Mouse (Mus musculus) urinary bladder, adult 18-20 months (tissue): ENCODE measurements around the gene Plau.

Experiments used
- DNase-seq, 2 experiments: peaks; one replicate each; pipeline ENCODE4 v3.0.0; 2022; ENCODE audit warnings: low spot score in 2 of 2, mixed read lengths in 2 of 2

Plau gene

DNA sequence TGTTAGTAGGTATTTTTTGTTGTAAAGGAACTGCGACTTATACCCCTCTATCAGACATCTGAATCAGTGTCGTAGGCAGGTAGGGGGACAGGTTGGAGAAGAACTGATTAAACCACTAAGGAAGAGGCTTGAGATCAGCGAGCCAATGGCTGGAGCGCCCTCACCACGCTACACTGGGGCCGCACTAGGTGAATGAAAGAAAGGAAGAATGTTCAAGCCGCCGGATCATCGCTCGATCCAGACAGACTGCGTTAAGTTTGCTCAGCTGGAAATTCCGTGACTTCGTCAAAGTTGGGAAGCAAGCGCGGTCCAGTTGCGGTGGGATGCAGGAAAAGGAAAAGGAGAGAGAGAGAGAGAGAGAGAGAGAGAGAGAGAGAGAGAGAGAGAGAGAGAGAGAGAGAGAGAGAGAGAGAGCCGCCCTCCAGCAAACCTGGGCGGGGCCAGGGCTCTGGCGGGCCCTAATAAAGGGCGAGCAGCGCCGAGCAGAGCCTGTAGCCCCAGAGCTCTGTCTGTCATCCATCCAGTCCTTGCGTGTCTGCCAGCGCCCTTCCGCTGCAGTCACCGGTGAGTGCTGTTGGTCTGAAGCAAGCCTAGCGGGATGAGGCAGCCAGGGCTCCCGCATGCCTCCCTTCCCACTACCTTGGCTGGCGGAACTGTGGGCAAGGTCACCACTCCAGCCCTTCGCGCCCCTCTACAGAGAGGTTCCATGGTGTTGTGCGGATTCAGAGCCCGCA lies at the start of gene Plau:
Plau (plus strand) TSS at position 490 of the 734 bp plus-strand sequence.
- peak; percentile 77 to 80 for DNase-seq

DNA sequence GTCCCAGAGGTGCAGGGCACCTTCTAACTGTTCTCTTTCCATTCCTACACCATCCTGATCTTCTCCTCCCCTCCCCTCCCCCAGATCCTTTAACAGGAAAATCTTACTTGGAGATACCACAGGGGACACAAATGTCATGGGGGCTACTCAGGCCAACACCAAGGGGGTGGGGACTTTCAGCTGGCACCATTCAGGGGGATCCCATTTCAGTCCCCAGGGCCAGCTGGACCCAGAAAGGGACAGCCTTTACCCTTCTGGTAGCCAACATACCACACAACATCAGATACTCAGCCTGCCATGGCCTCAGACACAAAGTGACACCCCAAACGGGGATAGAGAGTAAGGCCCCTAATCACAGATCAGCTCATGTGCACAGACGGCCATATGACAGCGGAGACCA lies 48.3 kb upstream of the Plau start:
- no peak for DNase-seq

DNA sequence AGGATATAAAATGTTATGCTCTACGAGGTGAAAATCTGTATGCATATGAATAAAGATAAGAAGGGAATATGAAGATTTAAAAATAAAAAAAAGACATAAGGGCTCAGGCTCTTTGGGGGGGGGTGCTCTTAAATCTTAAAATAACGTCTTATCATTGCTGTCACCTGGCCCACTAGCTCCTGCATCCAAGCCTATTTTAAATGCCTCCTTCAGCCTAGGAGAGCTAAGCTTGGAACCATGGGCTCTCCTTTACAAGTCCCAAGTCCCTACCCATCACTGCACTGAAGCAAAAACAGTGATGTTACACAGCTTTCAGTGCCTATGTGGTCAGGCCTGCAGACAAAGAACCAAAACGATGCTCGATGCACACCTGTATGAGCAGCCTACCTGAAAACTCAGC lies 46.9 kb upstream of the Plau start:
- DNase-seq, result no peak

DNA sequence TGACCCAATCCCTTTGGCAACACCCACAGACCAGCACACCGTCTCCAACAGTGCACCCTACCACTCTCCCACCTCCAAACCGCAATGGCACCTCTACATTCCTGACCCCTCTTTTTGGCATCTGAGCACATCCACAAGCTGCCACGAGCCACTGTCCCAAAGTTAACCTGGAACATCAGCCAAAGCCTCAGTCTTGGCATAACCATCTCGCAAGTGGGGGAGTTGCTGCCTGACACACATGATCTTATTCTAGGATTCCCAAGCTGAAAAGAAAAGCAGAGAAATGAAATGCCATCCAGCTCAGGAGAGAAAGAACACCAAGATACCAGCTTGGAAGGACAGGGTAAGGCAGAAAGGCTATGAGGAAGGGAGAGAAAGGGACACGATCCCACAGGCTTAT lies 46.0 kb upstream of the Plau start:
- DNase-seq, result no peak

DNA sequence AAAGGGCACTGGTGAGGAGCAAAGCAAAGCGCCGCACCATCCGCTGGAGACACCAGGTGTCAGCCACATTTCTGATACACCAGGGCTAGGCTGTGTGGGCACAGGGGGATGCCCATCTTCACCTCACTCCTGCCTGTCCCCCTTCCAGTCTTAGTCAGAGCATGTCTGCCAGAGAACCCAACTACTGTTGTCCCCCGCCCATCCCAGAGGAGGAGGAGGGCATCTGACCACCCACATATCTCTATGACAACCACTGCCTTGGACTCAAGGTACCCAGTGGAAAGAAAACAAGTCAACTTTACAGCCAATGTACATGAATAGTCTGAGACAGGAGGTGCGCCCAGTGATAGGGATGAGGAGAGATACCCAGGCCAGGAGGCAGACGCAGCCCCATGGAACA lies 45.5 kb upstream of the Plau start:
- DNase-seq, result no peak

DNA sequence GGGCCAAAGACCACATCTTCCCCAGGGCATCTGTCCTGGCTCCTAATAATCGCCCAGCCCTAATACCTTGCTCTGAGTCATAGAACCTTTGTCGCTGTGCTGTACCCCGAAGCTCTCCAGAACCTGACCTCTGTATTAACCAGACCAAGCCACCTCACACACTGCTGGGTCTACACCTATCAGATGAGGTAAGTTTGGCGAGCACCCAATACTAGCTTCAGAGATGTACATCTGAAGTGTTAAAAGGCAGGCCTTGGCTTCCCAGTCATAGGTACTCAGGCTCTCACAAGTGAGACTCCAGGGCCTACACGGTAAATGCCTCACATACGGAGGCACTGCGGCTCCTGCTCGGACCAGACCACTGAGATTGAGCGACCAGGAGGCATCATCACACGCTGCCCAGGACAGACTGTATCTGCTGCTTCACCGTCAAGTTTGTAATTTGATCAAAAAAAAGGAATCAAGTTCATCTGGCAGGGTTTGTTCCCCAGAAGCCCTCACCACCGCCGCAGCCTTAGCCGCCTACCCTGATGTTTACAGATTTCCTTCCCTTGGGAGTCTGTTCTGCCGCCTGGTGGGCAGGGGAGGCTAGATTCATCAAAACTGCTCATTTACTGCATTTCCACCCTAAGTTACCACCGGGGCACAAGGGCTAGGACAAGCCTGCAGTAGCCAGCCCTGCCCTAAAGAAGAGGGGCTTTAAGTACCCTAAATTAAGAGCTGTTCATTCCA lies 44.8 kb upstream of the Plau start:
- DNase-seq, result no peak

DNA sequence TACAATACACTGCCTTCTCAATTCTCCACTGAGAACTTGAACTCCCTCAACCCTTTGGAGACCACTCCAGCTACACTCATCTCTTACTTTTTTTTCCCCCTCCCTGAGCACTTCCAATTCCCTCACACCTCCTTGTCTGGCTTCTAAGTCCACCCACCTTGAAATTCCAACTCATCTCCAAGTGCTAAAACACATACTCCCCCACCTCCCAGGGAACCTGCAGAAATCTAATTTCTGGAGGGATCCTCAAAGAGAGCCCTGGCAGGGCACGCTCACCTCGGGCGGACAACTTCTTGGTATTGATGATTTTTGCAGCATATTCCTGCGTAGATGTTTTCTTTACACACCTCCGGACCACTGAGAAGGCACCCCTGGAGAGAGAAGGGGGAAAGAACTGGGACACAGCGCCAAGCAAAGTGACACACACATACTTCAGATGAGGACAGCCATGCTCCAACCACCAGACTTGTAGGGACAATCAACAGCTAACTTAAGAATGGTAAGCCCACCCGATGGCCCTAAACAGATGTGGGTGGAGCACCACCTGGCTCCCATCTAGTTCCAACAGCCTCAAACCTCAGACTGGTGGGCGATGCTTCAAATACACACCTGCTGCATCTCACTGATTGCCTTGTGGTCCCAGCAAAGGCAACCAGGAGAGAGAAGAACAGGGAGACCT lies 44.1 kb upstream of the Plau start:
- no peak for DNase-seq

DNA sequence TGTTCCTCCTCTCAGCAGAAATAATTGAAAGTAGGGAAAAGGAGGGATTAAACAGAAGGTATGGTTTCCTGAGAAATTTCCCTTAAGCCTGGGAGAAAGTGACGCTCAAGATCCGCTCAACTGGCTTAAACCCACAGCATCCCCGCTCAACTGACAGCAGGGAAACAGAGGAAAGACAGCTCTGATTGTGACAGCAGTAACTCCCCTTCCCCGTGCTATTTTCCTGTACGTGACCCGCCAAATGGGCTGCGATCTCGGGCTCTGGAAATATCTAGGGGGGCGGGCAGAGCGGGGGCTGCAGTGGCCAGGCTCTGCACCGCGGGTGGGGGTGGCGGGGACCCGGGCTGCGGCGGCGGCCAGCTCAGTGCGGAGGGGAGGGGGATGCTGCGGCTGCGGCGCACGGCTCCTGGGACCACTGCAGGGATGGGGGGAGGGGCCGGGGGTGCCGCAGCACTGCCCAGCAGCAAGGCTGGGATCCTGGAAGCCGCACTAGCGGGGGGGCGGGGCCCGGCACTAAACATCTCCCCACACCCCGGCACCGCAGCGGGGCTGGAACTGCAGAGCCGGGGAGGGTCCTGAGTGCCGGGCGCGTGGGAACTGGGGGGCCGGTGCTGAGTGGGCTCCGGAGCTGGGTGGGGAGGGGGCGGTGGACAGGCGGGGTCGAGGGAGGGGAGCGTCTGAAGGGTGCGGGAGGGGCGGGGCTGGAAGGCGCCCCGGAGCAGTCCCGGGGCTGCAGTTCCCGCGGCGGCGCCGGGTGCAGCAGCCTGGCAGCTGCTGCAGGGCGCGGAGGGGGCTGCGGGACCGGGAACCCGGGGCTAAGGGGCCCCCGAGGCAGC lies 43.3 kb upstream of the Plau start:
- no peak for DNase-seq

DNA sequence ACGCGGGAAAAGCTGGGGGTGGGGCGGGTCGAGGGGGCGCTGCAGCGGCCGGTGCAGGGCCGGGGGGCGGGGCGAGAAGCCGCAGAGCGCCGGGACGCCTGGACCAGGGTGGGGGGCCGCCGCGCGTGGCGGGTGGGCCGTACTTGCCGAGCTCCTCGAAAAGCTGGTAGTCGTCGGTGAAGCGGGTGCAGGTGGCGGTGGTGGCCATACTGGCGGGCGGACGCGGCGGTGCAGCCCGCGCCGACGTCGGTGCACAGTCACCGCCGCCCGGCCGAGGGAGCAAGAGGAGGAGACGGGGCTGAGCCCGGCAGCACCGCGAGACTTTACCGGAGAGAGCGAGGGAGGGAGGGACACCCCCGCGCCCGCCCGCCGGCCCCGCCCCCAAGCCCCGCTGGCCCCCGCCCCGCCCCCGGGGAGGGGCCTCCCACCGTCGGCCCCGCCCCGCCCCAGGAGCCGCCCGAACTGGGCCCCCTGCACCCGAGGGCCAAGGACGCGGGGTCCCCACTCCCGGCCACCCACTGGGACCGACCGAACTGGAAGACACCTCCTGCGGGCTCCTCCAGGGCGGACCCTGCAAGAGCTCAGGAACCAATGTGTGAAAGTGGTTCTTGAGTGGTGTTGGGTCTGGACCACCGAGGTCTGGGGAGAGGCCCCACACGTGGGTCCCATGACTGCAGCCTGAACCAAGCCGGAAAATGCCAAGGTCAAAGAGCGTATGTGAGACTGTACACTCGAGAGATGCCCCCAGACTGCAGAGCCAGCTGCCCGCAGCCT lies 42.5 kb upstream of the Plau start, which contains the start of gene Camk2g:
Camk2g (minus strand) TSS at position 331 of the 774 bp plus-strand sequence.
- DNase-seq, result peak; percentile 72 to 78

DNA sequence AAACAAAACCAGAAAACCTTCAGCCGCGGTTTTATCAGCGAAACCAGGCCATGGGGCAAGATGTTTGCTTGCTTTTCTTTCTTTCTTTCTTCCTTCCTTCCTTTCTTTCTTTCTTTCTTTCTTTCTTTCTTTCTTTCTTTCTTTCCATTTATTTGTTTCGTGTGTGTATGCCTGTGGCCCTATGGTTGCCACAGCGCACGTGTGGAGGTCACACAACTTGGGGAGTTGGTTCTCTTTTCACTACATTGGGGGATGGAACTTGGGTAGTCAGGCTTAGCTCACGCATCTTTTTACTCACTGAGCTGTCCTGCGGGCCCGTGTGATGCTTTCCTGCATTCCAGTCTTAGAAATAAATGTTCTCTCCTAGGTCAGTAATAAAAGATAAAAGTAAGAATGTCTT lies 41.9 kb upstream of the Plau start:
- DNase-seq, result no peak

DNA sequence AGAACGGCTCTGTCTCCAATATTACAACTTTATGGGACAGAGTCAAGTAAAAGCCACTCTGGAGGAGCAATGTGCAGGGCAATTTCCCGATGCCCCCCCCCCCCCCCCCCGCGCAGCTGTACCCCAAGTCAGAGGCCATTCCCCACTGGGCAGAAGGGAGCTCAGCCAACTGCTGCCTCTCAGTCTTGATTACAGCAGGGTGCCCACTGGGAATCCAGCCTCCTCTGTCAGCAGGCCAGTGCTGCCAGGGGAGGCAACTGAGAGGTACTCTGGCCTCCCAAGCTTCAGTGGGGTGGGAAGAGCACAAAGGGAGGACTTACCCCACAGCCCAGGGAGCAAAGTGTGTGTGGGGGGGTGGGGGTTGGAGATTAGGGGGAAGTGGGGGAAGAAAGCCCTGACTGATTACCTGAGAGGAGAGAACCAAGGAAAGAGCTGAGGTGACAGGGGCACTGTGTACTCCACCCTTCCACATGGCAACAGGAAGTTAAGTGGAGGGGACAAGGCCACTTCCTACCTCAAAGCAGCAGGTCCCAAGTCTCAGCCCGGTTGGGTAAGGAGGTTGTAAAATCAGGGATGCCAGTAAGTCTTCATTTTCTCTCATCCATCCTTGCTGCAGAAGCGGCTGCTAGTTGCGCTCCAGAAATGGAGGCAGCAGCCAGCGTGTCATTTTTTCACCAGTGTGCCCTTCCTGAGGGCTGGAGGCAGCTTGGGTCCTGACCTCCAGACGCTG lies 40.9 kb upstream of the Plau start:
- no peak for DNase-seq

DNA sequence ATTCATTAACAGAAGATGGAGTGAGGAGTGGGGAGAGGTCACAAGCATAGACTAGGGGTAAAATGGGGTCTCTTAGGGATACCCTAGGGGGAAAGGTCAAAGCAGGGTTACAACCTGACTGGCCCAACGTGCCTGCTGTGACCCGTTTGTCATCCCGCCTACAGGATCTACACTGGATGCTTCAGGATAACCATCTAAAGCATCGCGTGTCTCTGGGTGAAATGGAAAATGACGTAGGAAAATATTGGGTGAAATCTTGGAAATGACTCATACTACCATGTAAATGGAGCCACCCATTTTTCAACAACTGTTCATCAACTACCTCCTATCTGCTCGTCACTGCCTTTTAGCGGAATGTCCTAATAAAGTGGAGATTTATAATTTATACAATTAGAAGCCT lies 40.3 kb upstream of the Plau start:
- no peak for DNase-seq

DNA sequence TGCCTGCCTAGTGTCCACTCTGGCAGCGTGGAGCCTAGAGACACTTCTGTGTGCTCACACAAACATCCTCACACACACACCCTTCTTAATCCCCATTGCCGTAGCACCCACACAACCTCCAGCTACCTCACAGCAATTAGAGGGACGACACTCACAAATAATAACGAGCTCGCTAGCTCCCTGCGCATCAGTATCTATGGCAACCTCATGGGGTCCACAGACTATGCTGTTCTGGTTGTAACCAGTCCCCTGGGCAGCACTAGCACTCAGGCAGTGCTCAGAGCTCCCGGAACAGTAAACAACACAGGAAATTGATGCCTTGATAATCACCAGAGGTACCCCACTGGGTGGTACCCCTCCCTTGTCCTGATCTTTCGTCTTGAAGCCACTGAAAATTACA lies 39.8 kb upstream of the Plau start:
- DNase-seq, result no peak

DNA sequence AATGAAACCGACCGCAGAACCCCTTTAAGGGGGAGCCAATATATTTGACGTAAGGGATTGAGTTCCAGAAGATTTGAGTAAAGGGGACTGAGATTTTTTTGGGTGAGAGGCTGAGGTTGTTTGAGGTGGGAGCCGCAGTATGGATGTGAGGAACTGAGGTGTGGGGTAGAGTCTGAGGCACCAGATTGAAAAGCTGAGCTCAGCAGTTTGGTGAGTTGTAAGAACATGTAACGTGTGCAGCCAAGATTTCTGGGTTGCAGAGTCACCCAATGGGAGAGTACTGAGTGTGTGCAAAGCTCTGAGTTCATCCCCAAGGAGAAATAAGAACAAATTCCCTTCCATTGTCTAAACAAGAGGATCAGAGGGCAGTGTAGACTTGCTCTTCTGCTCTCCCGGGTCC lies 38.2 kb upstream of the Plau start:
- DNase-seq, result no peak

DNA sequence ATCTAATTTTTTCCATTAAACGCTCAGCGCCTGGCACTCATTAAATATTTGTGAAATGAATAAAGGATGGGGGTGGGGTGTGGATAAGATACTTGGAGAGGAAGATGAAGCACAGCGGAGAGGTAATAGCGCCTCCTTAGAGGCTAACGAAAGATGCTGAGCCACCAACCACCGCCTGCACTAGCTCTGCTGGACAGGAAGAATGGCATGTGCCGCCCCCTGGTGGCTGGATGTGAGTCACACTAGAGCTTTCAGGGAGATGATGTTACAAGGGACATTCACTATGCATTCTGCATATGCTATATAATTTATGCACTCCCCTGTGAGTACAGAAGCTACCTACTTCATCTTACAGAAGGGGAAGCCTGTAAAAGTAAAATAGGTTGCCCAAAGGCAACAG lies 37.7 kb upstream of the Plau start:
- DNase-seq, result peak; percentile 83 to 88

DNA sequence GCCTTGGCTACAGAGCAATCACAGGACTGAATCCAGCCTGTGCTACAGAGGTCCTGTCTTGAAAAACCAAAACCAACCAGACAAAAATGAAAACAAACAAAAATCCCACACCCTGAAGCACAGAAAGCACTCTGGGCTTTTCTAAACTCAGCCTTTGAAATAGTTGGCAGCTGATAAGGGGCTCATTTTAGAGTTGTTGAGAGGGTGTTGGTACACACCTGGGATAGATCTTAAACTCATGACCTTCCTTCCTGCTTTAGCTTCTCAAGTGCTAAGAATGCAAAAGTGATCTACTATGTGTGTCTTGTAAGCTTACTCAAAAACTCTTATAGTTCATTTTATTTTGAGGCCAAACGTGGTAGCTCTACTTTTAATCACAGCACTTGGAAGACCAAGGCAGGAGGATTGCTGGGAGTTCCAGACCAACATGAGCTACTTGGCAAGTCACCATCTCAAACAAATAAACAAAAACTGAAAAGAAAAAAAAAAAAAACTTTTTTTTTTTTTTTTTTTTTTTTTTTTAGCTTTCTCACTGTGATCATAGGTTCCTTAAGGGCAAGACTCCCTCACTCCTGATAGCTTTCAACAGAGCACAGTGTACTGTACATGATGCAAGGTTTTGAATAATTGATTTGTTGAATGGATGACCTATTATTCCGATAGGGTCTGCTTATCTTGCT lies 33.4 kb upstream of the Plau start:
- DNase-seq, result no peak

DNA sequence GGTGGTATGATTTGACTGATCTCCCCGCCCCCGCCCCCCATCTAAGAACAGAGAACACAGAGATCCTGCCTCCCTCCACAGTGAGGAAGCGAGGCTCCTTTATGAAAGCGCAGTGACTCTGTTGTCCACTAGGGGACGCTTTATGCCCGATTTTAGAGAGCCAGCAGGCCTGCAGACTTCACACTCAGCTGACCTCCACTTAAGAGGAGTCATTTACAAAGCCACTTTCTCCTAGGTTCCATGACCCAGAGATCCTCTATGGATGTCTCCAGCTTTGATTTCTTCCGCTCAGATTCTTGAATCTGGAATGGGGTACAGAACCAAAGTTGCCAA lies 32.9 kb upstream of the Plau start:
- peak; percentile 68 to 69 for DNase-seq

DNA sequence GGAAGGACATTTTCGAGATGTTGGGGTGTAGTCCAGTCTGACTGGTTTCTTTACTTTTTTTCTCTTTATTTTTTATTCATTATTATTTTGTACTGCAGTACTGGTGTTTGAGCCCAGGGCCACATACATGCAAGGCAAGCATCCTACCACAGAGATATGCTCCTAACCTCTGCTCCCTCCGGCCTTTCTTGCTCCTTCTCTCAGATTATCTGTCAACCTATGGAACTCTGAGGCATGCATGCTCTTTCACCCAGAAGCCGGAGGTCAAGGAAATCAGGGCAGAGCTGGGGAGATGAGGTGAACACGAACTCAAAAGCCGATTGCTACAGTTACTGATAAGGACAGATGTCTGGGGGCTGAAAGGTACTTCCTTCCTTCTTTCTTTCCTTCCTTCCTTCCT lies 32.0 kb upstream of the Plau start:
- no peak for DNase-seq

DNA sequence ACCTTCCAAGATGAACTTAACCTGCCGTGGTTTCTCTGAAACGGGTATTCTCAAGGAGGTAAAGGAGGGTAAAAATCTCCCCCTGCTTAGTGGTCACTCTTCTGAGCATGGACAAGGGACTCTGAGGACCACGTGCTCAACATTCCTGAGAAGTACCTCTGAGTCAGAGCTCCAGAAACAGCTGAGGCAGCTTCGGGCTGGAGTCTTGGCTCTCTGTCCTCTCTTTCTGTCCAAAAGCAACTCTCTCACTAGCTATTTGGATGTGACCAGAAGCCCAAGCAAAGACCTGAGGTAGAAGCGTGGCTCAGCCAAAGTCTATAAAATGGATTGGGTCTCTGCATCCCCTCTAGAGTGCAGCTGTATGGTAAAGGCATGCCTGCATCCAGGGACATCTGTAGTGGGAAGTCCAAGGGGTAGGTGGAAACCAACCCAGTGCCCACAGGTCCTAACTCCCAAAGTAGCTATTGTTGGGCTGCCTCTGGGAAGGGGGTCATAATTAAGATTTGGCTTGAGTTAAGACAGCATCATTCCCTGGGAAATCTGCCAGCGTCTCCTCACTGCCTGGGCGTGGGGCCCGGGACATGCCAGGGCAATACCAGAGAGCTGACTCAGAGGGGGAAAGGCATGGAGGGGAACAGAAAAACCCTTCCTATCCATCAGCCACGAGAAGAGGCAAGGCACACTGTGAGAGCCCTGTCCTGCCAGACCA lies 31.3 kb upstream of the Plau start:
- DNase-seq, result peak; percentile 76 to 86
